Mouse (Mus musculus): ENCODE results near the gene Sdk2. TPM values are rescaled to one million over a fixed set of nuclear protein-coding genes. Genes with fewer than 3 reads are reported as not detected.
A peak's percentile ranks its signal among the peaks of the same experiment; 100 is the strongest.

Gene Sdk2
- polyA plus RNA-seq, 1 experiment from 2014 or later: 3.5 TPM

DNA sequence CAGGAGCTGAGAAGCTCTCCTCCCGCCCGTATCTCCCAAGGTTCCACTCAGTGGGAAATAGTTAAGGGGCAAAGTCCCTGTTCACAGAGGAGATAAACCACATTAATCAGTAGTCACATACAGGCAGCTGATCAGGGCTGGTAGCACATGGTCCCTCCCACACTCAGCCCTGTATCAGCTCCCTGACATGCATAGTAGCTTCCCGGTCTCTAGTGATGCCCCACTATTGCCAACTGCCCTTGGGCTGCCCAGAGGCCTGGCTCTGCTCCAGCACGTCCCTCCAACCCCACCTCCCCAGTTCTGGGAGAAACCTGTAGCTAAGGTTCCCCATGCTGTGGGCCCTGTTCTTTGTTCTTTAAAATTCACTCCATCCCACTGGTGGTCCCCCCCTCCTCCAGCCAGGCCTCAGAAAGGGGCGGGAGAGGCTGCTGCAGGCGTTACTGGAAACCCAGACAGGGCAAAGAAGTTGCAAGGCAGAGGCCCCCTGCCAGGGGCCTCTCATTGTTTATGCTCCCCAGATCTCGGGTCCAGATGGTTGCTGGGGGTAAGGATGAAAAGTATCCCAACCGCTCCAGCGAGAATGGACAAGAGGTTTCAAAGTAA lies 317.0 kb downstream of the Sdk2 start:
- Histone ChIP-seq H3K4me3 (ENCODE audit: low read depth, low read length) (peak overlapping the region; percentile 89), H3K4me1 (ENCODE audit: insufficient read depth) (peaks cover 15% of the 10 kb centered on the region), H3K36me3 (ENCODE audit: insufficient read depth) (peaks cover 13% of the 10 kb centered on the region), H3K27ac (ENCODE audit: low read depth) (peak overlapping the region; percentile 98), H3K4me2 (peak overlapping the region; percentile 91), H3K9me3 (ENCODE audit: low read depth, low read length) (no peaks in the 10 kb centered on the region), H3K9ac (peak overlapping the region; percentile 93), H3K27me3 (ENCODE audit: insufficient read depth, low read length) (no peaks in the 10 kb centered on the region)
- no peak for TF ChIP-seq CTCF (IDR thresholded peaks at IDR 0.05; ENCODE audit: low read depth)
- peak; percentile 79 for DNase-seq
- ATAC-seq (ENCODE audit: insufficient read depth): no peak
- WGBS: 3% methylated on average over 9 of the region's 9 CpGs

DNA sequence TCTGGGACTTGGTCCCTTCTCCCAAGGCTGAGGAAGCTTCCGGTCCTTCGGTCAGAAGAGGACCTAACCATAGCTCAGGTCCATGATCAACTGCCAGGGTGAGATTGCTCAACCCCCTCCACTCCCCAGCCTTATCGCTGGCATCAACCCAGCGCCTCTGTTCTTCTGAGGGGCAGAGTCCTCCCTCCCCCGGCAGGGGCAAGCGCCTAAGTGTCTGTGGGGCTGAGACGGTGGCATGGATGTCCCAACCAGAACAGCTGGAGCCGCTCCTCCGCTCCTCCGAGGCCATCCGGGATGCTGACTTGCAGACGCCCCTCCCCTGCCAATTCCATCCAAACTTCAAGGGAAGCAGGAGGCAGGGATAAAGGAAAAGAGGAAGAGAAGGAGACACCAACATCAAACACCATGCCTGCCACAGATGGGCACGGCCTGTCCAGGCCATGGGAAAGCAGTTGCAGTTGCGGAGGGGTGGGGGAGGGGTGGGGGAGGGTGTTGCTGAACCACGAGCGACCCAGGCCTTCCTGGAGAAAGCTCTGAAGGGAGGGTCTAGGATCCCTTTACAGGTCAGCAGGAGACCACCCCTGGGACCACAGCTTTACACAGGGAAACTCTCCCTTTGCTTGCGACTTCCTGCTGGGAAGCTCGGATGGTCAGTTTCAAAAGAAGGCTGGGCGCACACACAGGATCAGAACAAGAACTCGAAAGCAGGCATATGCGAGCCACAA lies 317.9 kb downstream of the Sdk2 start:
- 7% methylated on average over 21 of the region's 21 CpGs for WGBS
- peaks cover 15% of the 10 kb centered on the region for H3K4me1 ChIP-seq (ENCODE audit: insufficient read depth)
- no peaks in the 10 kb centered on the region for H3K9me3 ChIP-seq (ENCODE audit: low read depth, low read length)
- H3K27ac ChIP-seq (ENCODE audit: low read depth): peak overlapping the region; percentile 98
- H3K4me2 ChIP-seq: peak overlapping the region; percentile 91
- DNase-seq (peak; percentile 90), ATAC-seq (ENCODE audit: insufficient read depth) (peak; percentile 40)
- H3K4me3 ChIP-seq (ENCODE audit: low read depth, low read length): peak overlapping the region; percentile 89
- no peaks in the 10 kb centered on the region for H3K27me3 ChIP-seq (ENCODE audit: insufficient read depth, low read length)
- H3K36me3 ChIP-seq (ENCODE audit: insufficient read depth): peaks cover 21% of the 10 kb centered on the region
- TF ChIP-seq CTCF (IDR thresholded peaks at IDR 0.05; ENCODE audit: low read depth): peak; percentile 15; the same call in 1 of the 2 replicates
- peak overlapping the region; percentile 93 for H3K9ac ChIP-seq

DNA sequence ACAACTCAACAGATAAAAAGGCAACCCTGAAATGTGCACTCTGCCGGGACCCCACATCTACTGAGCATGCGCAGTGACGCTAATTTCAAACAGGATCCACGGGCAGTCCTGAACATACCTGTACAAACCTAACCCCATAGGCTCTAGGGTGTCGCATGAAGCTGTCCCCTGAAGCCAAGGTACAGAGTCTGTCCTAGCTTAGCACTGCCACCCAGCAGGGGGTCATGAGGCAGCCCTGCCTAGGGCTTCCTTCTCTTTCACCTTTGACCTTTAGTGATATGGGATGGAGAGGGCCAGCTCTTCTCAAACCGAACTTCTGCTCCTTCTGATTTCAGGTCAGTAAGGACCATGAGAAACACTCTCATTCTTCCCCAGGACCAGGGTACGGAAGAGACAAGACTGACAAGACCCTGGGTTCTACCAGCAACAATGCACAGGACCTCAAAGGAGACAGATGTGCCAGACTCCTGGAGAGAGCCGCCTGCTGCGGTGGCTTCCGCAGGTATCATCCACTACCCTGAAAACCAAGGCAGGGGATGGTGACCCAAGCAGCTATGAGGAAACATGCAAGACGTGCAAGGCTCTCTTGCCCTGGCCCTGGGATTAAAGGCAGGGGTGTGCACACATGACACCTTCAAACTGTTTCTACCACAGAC lies 319.0 kb downstream of the Sdk2 start:
- Histone ChIP-seq H3K4me3 (ENCODE audit: low read depth, low read length) (peak overlapping the region; percentile 89), H3K9me3 (ENCODE audit: low read depth, low read length) (peaks cover 2% of the 10 kb centered on the region; the same call in 1 of the 2 replicates), H3K9ac (peak overlapping the region; percentile 93; the same call in 1 of the 2 replicates), H3K36me3 (ENCODE audit: insufficient read depth) (peaks cover 31% of the 10 kb centered on the region), H3K27me3 (ENCODE audit: insufficient read depth, low read length) (no peaks in the 10 kb centered on the region), H3K4me1 (ENCODE audit: insufficient read depth) (peaks cover 15% of the 10 kb centered on the region), H3K27ac (ENCODE audit: low read depth) (peak overlapping the region; percentile 98), H3K4me2 (peak overlapping the region; percentile 91)
- ATAC-seq (ENCODE audit: insufficient read depth) (no peak), DNase-seq (no peak)
- TF ChIP-seq CTCF (IDR thresholded peaks at IDR 0.05; ENCODE audit: low read depth): no peak
- WGBS: 59% methylated on average over 11 of the region's 11 CpGs

DNA sequence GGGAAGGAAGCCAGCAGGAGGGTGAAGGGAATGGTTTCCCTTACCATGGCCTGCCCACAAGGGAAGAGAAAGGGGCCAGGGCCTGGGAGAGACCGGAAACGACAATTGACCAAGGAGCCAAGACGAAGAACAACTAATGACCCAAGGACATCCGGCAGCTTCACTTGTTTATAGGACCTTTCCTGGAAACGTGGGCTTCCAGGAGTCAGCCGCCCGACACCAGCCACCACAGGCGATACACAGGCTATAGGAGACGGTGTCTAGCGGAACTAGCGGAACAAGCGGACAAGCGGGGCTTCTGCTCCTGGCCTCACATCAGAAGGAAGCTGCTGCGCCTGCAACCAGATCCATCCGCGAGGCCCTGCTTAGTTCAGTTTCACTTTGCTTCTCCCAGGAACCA lies 319.8 kb downstream of the Sdk2 start:
- Histone ChIP-seq H3K27ac (ENCODE audit: low read depth) (peak overlapping the region; percentile 98; the same call in 1 of the 2 replicates), H3K4me2 (peak overlapping the region; percentile 91), H3K9me3 (ENCODE audit: low read depth, low read length) (peaks cover 4% of the 10 kb centered on the region; the same call in 1 of the 2 replicates), H3K27me3 (ENCODE audit: insufficient read depth, low read length) (no peaks in the 10 kb centered on the region), H3K4me1 (ENCODE audit: insufficient read depth) (peaks cover 15% of the 10 kb centered on the region), H3K36me3 (ENCODE audit: insufficient read depth) (peaks cover 39% of the 10 kb centered on the region), H3K9ac (peak overlapping the region; percentile 21), H3K4me3 (ENCODE audit: low read depth, low read length) (peak overlapping the region; percentile 89)
- DNase-seq (peak; percentile 82), ATAC-seq (ENCODE audit: insufficient read depth) (no peak)
- TF ChIP-seq CTCF (IDR thresholded peaks at IDR 0.05; ENCODE audit: low read depth): no peak
- WGBS: 30% methylated on average over 16 of the region's 16 CpGs

DNA sequence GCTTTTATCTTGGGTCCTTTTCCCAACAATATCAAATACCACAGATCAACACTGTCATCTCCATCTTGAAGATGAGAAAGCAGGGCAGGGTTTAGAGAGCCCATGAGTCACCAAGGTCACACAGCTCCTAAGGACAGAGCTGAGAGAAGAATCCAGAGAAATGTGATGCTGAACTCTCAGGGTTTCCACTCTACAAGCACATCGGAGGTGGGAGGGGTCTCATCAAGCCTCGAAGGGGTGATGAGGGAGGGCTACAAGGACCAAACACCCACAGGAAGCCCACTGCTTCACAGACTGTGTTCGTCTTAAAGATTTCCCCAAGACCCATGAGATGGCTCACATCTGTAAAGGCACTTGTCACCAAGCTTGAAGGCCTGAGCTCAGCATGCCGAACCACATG lies 320.9 kb downstream of the Sdk2 start:
- H3K9ac ChIP-seq: no peak overlapping the region
- ATAC-seq (ENCODE audit: insufficient read depth) (no peak), DNase-seq (no peak)
- peaks cover 46% of the 10 kb centered on the region for H3K36me3 ChIP-seq (ENCODE audit: insufficient read depth)
- H3K27ac ChIP-seq (ENCODE audit: low read depth): no peak overlapping the region; the same call in 1 of the 2 replicates
- peaks cover 15% of the 10 kb centered on the region for H3K4me1 ChIP-seq (ENCODE audit: insufficient read depth)
- no peaks in the 10 kb centered on the region for H3K27me3 ChIP-seq (ENCODE audit: insufficient read depth, low read length)
- TF ChIP-seq CTCF (IDR thresholded peaks at IDR 0.05; ENCODE audit: low read depth): no peak
- H3K4me2 ChIP-seq: no peak overlapping the region
- WGBS: 53% methylated on average over 4 of the region's 4 CpGs
- peaks cover 4% of the 10 kb centered on the region; the same call in 1 of the 2 replicates for H3K9me3 ChIP-seq (ENCODE audit: low read depth, low read length)
- H3K4me3 ChIP-seq (ENCODE audit: low read depth, low read length): no peak overlapping the region

DNA sequence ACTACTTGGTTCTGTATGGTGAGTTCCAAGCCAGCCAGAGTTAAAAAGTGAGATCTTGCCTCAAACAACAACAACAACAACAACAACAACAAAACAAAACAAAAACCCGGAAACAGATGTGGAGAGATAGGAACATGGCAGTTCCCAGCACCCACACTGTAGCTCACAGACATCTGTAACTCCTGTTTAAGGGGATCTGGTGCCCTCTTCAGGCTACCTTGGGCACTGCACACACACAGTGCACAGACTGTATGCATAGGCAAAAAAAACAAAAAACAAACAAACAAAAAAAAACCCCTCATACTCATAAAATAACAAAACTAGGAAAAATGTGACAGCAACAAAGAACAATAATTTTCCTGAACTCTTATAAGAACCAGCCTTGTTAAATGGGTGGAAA lies 323.8 kb downstream of the Sdk2 start:
- peak; percentile 48 for TF ChIP-seq CTCF (IDR thresholded peaks at IDR 0.05; ENCODE audit: low read depth)
- no peak overlapping the region for H3K4me2 ChIP-seq
- ATAC-seq (ENCODE audit: insufficient read depth) (no peak), DNase-seq (no peak)
- no peak overlapping the region for H3K4me3 ChIP-seq (ENCODE audit: low read depth, low read length)
- WGBS: 94% methylated on average over 1 of the region's 1 CpGs
- no peak overlapping the region for H3K27ac ChIP-seq (ENCODE audit: low read depth)
- H3K36me3 ChIP-seq (ENCODE audit: insufficient read depth): peaks cover 52% of the 10 kb centered on the region
- H3K9me3 ChIP-seq (ENCODE audit: low read depth, low read length): peaks cover 4% of the 10 kb centered on the region; the same call in 1 of the 2 replicates
- H3K9ac ChIP-seq: no peak overlapping the region
- no peaks in the 10 kb centered on the region for H3K27me3 ChIP-seq (ENCODE audit: insufficient read depth, low read length)
- H3K4me1 ChIP-seq (ENCODE audit: insufficient read depth): peaks cover 12% of the 10 kb centered on the region

DNA sequence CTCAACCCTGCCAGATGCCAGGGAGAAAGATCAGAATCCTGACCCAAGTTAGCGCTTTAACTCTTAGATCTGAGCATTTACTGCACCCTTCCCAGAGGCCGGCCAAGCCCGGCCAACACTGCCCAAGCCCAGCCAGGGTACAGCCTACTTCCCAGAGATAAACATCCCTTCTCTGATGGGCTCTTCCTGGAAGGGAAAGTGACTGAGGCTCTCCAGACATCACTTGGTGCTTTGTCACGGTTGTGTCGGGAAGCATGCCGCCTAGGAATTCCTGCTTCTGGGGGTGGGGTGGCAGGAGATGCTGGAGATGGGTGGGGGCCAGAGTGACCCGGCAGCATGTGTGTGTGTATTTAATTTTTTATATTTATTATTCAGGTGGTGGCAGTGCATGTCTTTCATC lies 326.7 kb downstream of the Sdk2 start:
- ATAC-seq (ENCODE audit: insufficient read depth) (peak; percentile 40; the same call in 1 of the 2 replicates), DNase-seq (peak; percentile 54)
- peaks cover 25% of the 10 kb centered on the region for H3K4me1 ChIP-seq (ENCODE audit: insufficient read depth)
- H3K9me3 ChIP-seq (ENCODE audit: low read depth, low read length): peaks cover 4% of the 10 kb centered on the region; the same call in 1 of the 2 replicates
- no peak overlapping the region for H3K4me2 ChIP-seq
- no peak overlapping the region for H3K27ac ChIP-seq (ENCODE audit: low read depth)
- no peak overlapping the region for H3K9ac ChIP-seq
- H3K27me3 ChIP-seq (ENCODE audit: insufficient read depth, low read length): no peaks in the 10 kb centered on the region
- no peak for TF ChIP-seq CTCF (IDR thresholded peaks at IDR 0.05; ENCODE audit: low read depth)
- no peak overlapping the region for H3K4me3 ChIP-seq (ENCODE audit: low read depth, low read length)
- 32% methylated on average over 7 of the region's 7 CpGs for WGBS
- H3K36me3 ChIP-seq (ENCODE audit: insufficient read depth): peaks cover 63% of the 10 kb centered on the region
